Mouse (Mus musculus) kidney, adult 8-10 months (tissue): ENCODE results near the gene Nme2.
"Not testable (repeated sequence)": the region's sequence is repeated elsewhere in the genome, so short reads cannot be mapped to it uniquely, and the experiment has no call there.

Experiments used
- DNase-seq, 2 experiments: peaks; one replicate each; pipeline ENCODE4 v3.0.0; 2022

Gene Nme2

GRCm38 (mm10) chr11:93965391-93965790 lies 9.3 kb upstream of the Nme2 start:
- no peak for DNase-seq

- no peak for DNase-seq
Measured at GRCm38 (mm10) chr11:93963013-93963412, 7.0 kb upstream of the Nme2 start.

GRCm38 (mm10) chr11:93961482-93961881 lies 5.4 kb upstream of the Nme2 start:
- peak in 1 of 2 experiments; percentile 48 for DNase-seq

GRCm38 (mm10) chr11:93957746-93958145 lies 1.7 kb upstream of the Nme2 start:
- DNase-seq, result no peak

GRCm38 (mm10) chr11:93957031-93957555 lies 1.0 kb upstream of the Nme2 start:
- DNase-seq, result no peak

GRCm38 (mm10) chr11:93955256-93956150 lies 556 bp downstream of the Nme2 start:
- peak; percentile 93 for DNase-seq

- peak in 1 of 2 experiments; percentile 9 for DNase-seq
Measured at GRCm38 (mm10) chr11:93954738-93955255, 1.3 kb downstream of the Nme2 start.

GRCm38 (mm10) chr11:93952376-93952775 lies 3.7 kb downstream of the Nme2 start:
- peak in 1 of 2 experiments; percentile 13 for DNase-seq

GRCm38 (mm10) chr11:93950045-93950444 lies 6.0 kb downstream of the Nme2 start:
- peak; percentile 50 to 66 for DNase-seq

GRCm38 (mm10) chr11:93948887-93949567 lies 7.0 kb downstream of the Nme2 start:
- no peak for DNase-seq

GRCm38 (mm10) chr11:93944986-93945385 lies 11.1 kb downstream of the Nme2 start:
- DNase-seq, result peak in 1 of 2 experiments; percentile 50

- DNase-seq, result no peak
Measured at GRCm38 (mm10) chr11:93940906-93941305, 15.2 kb downstream of the Nme2 start.

- DNase-seq, result no peak
Measured at GRCm38 (mm10) chr11:93929106-93929505, 27.0 kb downstream of the Nme2 start.

GRCm38 (mm10) chr11:93915019-93915418 lies 41.0 kb downstream of the Nme2 start:
- not testable (repeated sequence) for DNase-seq

GRCm38 (mm10) chr11:93911603-93912002 lies 44.5 kb downstream of the Nme2 start:
- no peak for DNase-seq

- no peak for DNase-seq
Measured at GRCm38 (mm10) chr11:93908829-93909228, 47.2 kb downstream of the Nme2 start.

- DNase-seq, result no peak
Measured at GRCm38 (mm10) chr11:93907839-93908238, 48.2 kb downstream of the Nme2 start.

GRCm38 (mm10) chr11:93906834-93907233 lies 49.2 kb downstream of the Nme2 start:
- no peak for DNase-seq
